Mouse (Mus musculus) spleen, adult 2 months (tissue): ENCODE measurements around the gene Gnb1l. TPM values are rescaled to one million over a fixed set of nuclear protein-coding genes. Genes with fewer than 3 reads are reported as not detected.

Source experiments
- DNase-seq, 2 experiments: peaks; one replicate each; pipeline versions ENCODE4 v3.0.0 to v3.0.0-alpha.2; 2012 to 2021; ENCODE audit warnings: low spot score in 2 of 2, low read depth in 1 of 2
- H3K27ac ChIP-seq: fragments of 200-500 bp; 2 replicates; pipeline ENCODE4 v1.5.1; 2012; ENCODE audit warnings: low read length, inconsistent platforms; ENCODE audit not compliant: insufficient read depth
- H3K27me3 ChIP-seq: fragments of 200-500 bp; 2 replicates; pipeline ENCODE4 v1.6.1; 2012; ENCODE audit warnings: mild to moderate bottlenecking, moderate library complexity, low read length, inconsistent platforms; ENCODE audit not compliant: control insufficient read depth, insufficient read depth
- H3K36me3 ChIP-seq: fragments of 200-500 bp; 2 replicates; pipeline ENCODE4 v1.6.1; 2012; ENCODE audit warnings: mild to moderate bottlenecking, low read length, inconsistent platforms; ENCODE audit not compliant: control insufficient read depth, insufficient read depth
- H3K4me1 ChIP-seq: fragments of 200-500 bp; 2 replicates; pipeline ENCODE4 v1.6.1; 2011; ENCODE audit warnings: inconsistent platforms; ENCODE audit not compliant: control insufficient read depth, insufficient read depth, insufficient read length
- H3K4me3 ChIP-seq: fragments of 200-500 bp; 2 replicates; pipeline ENCODE4 v1.5.1; 2011; ENCODE audit warnings: mild to moderate bottlenecking, inconsistent platforms; ENCODE audit not compliant: insufficient read depth, insufficient read length; ENCODE audit errors: extremely low read depth
- CTCF ChIP-seq: fragments of 200-500 bp; IDR thresholded peaks from 2 replicates; pipeline ENCODE4 v1.5.1; 2011; ENCODE audit warnings: mild to moderate bottlenecking, inconsistent platforms; ENCODE audit not compliant: insufficient read depth, insufficient read length, insufficient replicate concordance; ENCODE audit errors: extremely low read depth
- POLR2A ChIP-seq: fragments of 200-500 bp; IDR thresholded peaks from 2 replicates; pipeline ENCODE4 v1.6.1; 2011; ENCODE audit warnings: low read depth, low read length, inconsistent platforms
- WGBS: fragments of 180-500 bp; shearing (Covaris S2); methylation state at CpG from one replicate; pipeline ENCODE4 v1.1.7; 2018; 5-methylcytosine and 5-hydroxymethylcytosine counted together
- polyA plus RNA-seq: library from polyadenylated mRNA; depleted of rRNA; stranded (reverse); fragments of >200 nt; gene quantifications from 2 replicates; pipeline ENCODE4 v1.2.3, GENCODE M21; 2012

The Gnb1l gene
- polyA plus RNA-seq, 1 experiment, result 11.3 TPM

GRCm38 (mm10) chr16:18555235-18555935 lies 56.9 kb downstream of the Gnb1l start:
- no peaks in the 10 kb centered on the region for H3K4me1 ChIP-seq
- 92% methylated on average over 17 of the region's 17 CpGs for WGBS

GRCm38 (mm10) chr16:18556461-18556860 lies 57.9 kb downstream of the Gnb1l start:
- H3K36me3 ChIP-seq, result no peaks in the 10 kb centered on the region
- H3K4me3 ChIP-seq, result no peak overlapping the region
- H3K27me3 ChIP-seq, result no peaks in the 10 kb centered on the region
- no peak for TF ChIP-seq CTCF
- TF ChIP-seq POLR2A, result no peak
- no peaks in the 10 kb centered on the region for H3K4me1 ChIP-seq
- no peak for DNase-seq
- H3K27ac ChIP-seq, result no peak overlapping the region
- WGBS, result 69% methylated on average over 3 of the region's 3 CpGs

More at GRCm38 (mm10) chr16:18555235-18555935, 56.9 kb downstream of the Gnb1l start:
- no peak for DNase-seq
- no peak for TF ChIP-seq POLR2A
- TF ChIP-seq CTCF, result no peak
- no peak overlapping the region for H3K27ac ChIP-seq
- H3K36me3 ChIP-seq, result no peaks in the 10 kb centered on the region
- H3K4me3 ChIP-seq, result no peak overlapping the region
- no peaks in the 10 kb centered on the region for H3K27me3 ChIP-seq

- no peak overlapping the region for H3K4me3 ChIP-seq
- no peaks in the 10 kb centered on the region for H3K4me1 ChIP-seq
- H3K27ac ChIP-seq, result no peak overlapping the region
- no peak for TF ChIP-seq CTCF
- no peak for TF ChIP-seq POLR2A
- H3K27me3 ChIP-seq, result no peaks in the 10 kb centered on the region
- WGBS, result 80% methylated on average over 2 of the region's 2 CpGs
- DNase-seq, result no peak
- H3K36me3 ChIP-seq, result no peaks in the 10 kb centered on the region
Observed at GRCm38 (mm10) chr16:18564472-18564871, 66.0 kb downstream of the Gnb1l start.

GRCm38 (mm10) chr16:18568599-18568998 lies 70.1 kb downstream of the Gnb1l start:
- H3K4me3 ChIP-seq, result no peak overlapping the region
- no peaks in the 10 kb centered on the region for H3K4me1 ChIP-seq
- 84% methylated on average over 7 of the region's 7 CpGs for WGBS
- no peaks in the 10 kb centered on the region for H3K36me3 ChIP-seq
- no peak for DNase-seq
- no peak for TF ChIP-seq CTCF
- TF ChIP-seq POLR2A, result no peak
- no peak overlapping the region for H3K27ac ChIP-seq
- no peaks in the 10 kb centered on the region for H3K27me3 ChIP-seq

GRCm38 (mm10) chr16:18574196-18574595 lies 75.7 kb downstream of the Gnb1l start:
- no peak for TF ChIP-seq CTCF
- TF ChIP-seq POLR2A, result no peak
- Histone ChIP-seq H3K36me3 (no peaks in the 10 kb centered on the region), H3K4me1 (no peaks in the 10 kb centered on the region), H3K4me3 (no peak overlapping the region), H3K27me3 (no peaks in the 10 kb centered on the region), H3K27ac (no peak overlapping the region)
- no peak for DNase-seq
- 85% methylated on average over 8 of the region's 8 CpGs for WGBS

GRCm38 (mm10) chr16:18577071-18577470 lies 78.6 kb downstream of the Gnb1l start:
- Histone ChIP-seq H3K27ac (no peak overlapping the region), H3K36me3 (no peaks in the 10 kb centered on the region), H3K4me1 (peaks cover 3% of the 10 kb centered on the region; the same call in 1 of the 2 replicates), H3K4me3 (no peak overlapping the region), H3K27me3 (peaks cover 6% of the 10 kb centered on the region)
- DNase-seq, result no peak
- no peak for TF ChIP-seq CTCF
- TF ChIP-seq POLR2A, result no peak
- WGBS, result 55% methylated on average over 3 of the region's 3 CpGs

GRCm38 (mm10) chr16:18577599-18578160 lies 79.2 kb downstream of the Gnb1l start:
- H3K27ac ChIP-seq, result no peak overlapping the region
- TF ChIP-seq POLR2A (no peak), CTCF (no peak)
- H3K27me3 ChIP-seq, result peaks cover 12% of the 10 kb centered on the region
- H3K36me3 ChIP-seq, result no peaks in the 10 kb centered on the region
- no peak overlapping the region for H3K4me3 ChIP-seq
- no peak for DNase-seq
- H3K4me1 ChIP-seq, result peaks cover 3% of the 10 kb centered on the region; the same call in 1 of the 2 replicates
- WGBS, result 35% methylated on average over 5 of the region's 5 CpGs
